Mouse (Mus musculus) MEL-GATA-1-ER (cell line): ENCODE measurements around the gene Daxx.
A peak's percentile ranks its signal among the peaks of the same experiment; 100 is the strongest.
"Not testable (repeated sequence)": the region's sequence is repeated elsewhere in the genome, so short reads cannot be mapped to it uniquely, and the experiment has no call there.

Source experiments
- DNase-seq: peaks from one replicate; pipeline ENCODE4 v3.0.0-alpha.2; 2012; ENCODE audit warnings: low read depth; ENCODE audit errors: extremely low read depth

Daxx gene

GRCm38 (mm10) chr17:33909077-33909868, at the start of gene Daxx:
Gene Daxx, plus strand, starts transcription at chr17:33909414.
- DNase-seq: peak; percentile 92

GRCm38 (mm10) chr17:33865330-33866030, 43.7 kb upstream of the Daxx start:
- peak; percentile 77 for DNase-seq

GRCm38 (mm10) chr17:33873537-33873936, 35.7 kb upstream of the Daxx start, which contains the start of gene Gm7029:
Gene Gm7029, plus strand, starts transcription at chr17:33873837.
- not testable (repeated sequence) for DNase-seq

DNA sequence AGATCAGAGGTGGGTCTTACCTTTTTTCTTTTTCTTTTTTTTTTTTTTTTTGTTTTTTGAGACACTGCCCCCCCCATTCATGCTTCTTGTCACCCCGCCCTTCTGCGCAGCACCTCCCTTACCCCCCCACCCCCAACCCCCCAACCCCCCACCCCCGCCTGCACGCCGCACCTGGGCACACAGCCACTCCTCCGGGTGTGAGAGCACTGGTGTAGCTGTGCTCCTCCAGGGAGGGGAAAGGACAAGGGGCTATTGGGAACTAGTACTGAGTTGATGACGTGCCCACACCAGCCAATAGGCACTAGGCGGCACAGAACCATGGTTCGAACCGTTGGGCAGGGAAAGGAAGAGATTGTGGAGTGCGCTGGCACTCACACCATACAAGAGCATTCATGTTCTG, 34.8 kb upstream of the Daxx start:
- DNase-seq: no peak

DNA sequence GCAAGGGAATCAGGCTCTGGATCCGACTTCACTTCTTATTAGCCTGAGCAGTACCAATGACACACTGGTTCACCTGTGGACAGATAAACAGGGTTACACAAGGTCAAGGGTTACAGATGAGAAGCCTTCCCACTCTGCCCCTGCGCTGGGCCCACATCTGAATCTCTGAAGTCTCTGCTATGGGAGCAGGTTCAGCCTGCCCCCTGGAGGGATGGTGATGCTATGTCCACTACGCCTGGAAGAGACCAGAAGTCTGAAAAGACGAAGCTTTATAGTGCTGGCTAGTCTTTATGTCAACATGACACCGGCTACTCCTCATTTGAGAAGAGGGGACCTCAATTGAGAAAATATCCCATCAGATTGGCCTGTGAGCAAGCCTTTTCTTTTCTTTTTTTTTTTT, 33.4 kb upstream of the Daxx start:
- DNase-seq: not testable (repeated sequence)

DNA sequence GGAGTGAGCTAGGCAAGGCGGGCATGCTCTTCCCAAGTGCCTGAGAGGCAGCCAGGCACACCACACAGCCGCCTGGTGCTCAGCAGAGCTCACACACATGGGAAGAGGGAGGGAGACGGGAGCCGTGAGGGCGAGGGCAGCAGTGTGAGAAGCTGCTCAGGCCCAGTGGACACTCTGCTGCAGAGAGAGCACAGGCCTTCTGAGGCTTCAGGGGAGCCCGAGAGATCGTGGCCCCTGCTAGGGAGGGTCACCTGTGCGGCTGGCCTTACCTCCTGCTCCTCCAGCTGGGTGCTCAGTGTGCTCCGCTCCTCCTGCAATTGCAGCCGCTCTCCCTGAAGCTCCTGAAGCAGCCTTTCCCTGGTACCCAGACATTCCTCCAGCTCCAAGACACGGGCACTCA, 24.9 kb upstream of the Daxx start:
- not testable (repeated sequence) for DNase-seq

- not testable (repeated sequence) for DNase-seq
Observed at GRCm38 (mm10) chr17:33887802-33888201, 21.4 kb upstream of the Daxx start.

DNA sequence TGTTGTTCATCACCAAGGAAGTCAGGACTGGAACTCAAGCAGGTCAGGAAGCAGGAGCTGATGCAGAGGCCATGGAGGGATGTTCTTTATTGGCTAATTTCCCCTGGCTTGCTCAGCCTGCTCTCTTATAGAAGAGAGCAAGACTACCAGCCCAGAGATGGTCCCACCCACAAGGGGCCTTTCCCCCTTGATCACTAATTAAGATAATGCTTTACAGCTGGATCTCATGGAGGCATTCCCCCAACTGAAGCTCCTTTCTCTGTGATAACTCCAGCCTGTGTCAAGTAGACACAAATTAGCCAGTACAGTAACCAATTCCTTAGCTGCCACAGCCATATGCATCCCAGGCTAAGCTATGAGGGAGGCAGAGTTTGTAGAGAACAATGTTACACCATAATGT, 21.0 kb upstream of the Daxx start:
- DNase-seq: not testable (repeated sequence)

DNA sequence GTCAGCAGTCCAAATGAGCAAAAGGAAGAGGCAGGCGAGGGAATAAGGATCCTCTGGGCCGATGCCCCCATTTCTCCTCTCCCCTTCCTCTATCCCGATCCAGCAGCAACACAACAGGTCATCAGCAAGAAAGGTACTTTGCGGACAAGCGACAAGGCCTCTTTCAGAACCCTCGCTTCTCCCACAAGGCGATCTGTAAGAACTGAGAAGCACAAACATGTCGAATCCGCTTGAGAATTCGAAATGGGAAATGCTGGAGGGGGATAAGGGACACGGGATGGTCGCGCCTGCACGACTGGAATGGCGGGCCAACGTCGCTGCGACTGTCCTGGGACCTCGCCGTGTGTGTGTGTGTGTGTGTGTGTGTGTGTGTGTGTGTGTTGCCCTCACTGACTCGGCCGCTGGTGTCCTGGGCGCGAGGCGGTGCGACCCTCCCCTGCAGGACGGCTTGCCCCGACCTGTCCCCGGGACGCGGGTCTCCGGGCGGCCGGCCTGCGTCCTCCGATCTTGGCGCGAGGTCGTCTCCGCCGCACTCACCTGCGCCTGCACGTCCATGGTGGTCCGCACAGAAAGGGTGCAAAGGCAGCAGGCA, 19.2 kb upstream of the Daxx start:
- DNase-seq: not testable (repeated sequence)

GRCm38 (mm10) chr17:33890533-33891059, 18.6 kb upstream of the Daxx start, which contains the start of gene Kifc1:
Gene Kifc1, minus strand, starts transcription at chr17:33890661.
- DNase-seq: peak; percentile 95

GRCm38 (mm10) chr17:33891357-33891756, 17.9 kb upstream of the Daxx start:
- no peak for DNase-seq

GRCm38 (mm10) chr17:33891892-33892291, 17.3 kb upstream of the Daxx start:
- DNase-seq: not testable (repeated sequence)

DNA sequence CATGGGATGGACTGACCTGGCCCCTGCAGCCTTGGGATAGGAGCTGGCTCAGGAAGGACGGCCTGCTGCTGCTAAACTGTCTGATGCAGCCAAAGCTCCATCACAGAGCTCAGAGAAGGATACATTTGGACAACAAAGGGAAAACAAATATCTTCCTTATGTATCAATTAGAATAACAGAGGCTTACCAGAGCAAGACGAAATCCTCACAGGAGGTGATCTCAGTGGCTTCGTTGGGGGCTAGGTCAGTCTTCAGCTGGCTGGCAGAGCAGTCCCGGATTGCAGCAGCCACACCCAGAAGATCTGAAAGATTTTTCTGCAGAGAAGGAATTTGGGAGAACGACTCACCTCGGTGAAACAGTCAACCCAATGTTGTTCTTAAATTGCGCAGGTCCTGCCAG, 16.8 kb upstream of the Daxx start:
- no peak for DNase-seq

- not testable (repeated sequence) for DNase-seq
Observed at GRCm38 (mm10) chr17:33893011-33893410, 16.2 kb upstream of the Daxx start.

DNA sequence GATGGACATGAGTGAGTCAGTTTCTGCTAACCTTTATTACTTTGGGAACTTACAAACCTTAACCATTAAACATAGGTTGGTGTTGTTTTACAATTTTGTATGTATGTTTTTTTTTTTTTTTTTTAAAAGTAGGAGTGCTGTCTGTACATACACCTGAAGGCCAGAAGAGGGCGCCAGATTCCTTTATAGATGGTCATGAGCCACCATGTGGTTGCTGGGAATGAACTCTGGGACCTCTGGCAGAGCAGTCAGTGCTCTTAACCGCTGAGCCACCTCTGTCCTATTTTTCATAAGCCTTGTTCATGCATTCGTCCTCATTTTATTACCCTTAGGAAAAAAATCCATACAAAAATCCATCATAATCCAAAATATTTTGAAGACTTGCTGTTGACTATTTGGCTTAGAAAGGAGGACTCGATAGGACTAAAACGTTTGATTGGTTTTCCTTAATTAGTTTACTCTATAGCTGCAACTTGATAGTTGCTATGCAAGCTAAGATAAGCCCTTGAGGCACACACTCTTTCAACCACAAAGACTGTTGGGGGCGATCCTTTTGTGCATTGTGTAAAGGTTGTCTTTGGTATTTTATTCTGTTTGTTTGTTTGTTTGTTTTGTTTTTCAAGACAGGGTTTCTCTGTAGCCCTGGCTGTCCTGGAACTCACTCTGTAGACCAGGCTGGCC, 12.0 kb upstream of the Daxx start:
- peak; percentile 70 for DNase-seq

DNA sequence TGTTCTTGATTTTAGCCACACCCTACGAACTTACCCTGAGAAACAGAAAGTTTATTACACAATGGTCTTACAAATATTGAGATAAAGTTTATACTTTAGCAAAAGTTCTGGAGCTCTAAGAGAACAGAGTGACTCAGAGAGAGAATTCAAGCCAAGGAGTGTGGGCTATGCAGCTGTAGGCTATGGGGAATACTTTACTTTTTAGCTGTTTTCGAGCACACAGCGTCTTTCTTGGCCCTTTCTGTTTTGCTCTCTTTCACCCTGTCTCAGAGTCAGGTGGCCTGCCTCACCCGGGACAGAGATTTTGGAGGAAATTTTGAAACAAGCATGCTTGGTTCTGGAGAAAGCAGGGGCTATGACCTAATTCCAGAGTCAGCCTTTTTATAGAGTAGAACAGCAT, 11.0 kb upstream of the Daxx start:
- DNase-seq: not testable (repeated sequence)

GRCm38 (mm10) chr17:33899642-33900041, 9.6 kb upstream of the Daxx start:
- no peak for DNase-seq

DNA sequence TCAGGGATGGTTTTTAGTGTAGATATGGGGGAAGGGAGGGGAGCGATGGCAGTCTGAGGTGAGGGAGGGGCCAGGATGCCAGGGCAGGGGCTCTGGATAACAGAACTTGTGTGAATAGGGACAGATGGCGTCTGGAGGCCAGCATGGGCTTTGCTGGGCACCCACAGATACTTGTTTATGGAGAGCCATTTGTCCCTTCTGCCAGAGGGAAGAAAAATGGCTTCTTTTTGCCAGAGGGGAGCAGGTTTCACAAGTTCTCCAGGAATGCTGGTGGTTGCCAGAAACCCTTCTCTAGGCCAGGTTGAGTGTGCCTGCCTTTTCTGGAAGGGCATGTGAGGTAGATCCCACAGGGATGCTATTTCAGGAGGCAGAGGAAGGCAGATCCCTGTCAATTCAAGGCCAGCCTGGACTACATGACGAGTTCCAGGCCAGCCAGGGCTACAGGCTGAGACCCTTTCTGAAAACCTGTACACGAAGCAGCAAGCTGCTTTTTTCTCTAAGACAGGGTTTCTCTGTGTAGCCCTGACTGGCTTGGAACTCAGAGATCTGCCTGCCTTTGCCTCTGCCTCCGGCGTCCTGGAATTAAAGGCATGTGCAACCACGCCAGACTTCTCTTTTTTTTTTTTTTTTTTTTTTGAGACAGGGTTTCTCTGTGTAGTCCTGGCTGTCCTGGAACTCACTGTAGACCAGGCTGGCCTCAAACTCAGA, 8.8 kb upstream of the Daxx start:
- no peak for DNase-seq

- DNase-seq: no peak
Observed at GRCm38 (mm10) chr17:33900989-33901314, 8.3 kb upstream of the Daxx start.

DNA sequence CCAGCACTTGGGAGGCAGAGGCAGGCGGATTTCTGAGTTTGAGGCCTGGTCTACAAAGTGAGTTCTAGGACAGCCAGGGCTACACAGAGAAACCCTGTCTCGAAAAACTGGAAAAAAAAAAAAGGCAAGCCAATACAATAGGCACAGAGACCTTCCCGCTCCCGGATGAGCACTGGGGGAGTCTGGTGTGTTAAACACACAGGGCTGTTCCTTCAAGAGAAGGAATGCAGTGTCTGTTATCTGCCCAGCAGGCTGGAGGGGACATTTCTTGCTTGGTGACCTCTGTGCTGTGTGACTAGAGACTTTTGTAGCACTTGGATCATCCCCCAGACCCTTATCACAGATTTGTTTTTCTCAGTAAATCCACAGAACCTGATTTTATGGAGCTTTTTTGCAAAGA, 7.6 kb upstream of the Daxx start:
- no peak for DNase-seq

DNA sequence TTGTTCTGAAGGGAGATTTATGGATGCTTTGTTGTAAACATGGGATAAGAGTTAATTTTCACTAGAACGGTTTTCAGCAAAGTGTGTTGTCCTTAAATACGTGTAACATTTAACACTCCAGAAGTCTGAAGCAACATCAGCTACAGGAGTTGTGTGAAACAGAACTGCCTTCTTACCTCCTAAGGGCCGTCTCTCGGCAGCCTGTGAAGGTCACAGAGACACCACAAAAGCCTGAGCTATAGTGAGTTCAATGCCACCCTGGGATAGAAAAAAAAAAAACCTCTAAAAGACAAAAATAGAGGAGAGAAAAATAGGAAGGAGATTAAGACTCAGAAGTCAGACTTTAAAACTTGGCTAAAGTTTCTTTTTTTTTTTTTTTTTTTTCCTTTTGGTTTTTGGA, 7.1 kb upstream of the Daxx start:
- no peak for DNase-seq
